Mouse (Mus musculus) gonadal fat pad, adult 2 months (tissue): ENCODE measurements around the gene Med31. TPM values are rescaled to one million over a fixed set of nuclear protein-coding genes. Genes with fewer than 3 reads are reported as not detected.

Experiments
- DNase-seq: peaks from one replicate; pipeline ENCODE4 v3.0.0-alpha.2; 2012; ENCODE audit warnings: low read depth
- polyA plus RNA-seq: library from polyadenylated mRNA; depleted of rRNA; stranded (reverse); fragments of >200 nt; gene quantifications from 2 replicates; pipeline ENCODE4 v1.2.3, GENCODE M21; 2012; rRNA removed

Med31 gene
- 7.7 and 8.5 TPM in 2 replicates for polyA plus RNA-seq

DNA sequence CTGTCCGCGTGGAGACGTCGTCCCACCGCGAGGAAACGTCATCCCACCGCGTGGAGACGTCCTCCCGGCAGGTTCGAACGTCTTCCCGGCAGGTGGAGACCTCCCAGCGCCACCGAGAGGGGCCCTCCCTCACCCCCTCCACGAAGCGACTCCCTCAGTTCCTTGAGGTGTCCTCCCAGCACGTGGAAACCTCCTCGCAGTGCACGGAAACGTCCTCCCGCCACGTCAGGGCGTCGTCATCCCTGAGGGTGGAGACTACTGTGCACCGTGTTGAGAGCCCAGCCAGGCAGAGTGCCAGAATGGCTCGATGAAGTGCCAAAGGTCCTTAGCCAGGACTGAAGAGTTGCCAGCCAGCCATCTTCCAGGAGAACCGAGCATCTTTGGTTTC, at the start of gene Med31:
Gene Med31 (minus strand): TSS at position 183 of the 388 bp plus-strand sequence.
- no peak for DNase-seq

DNA sequence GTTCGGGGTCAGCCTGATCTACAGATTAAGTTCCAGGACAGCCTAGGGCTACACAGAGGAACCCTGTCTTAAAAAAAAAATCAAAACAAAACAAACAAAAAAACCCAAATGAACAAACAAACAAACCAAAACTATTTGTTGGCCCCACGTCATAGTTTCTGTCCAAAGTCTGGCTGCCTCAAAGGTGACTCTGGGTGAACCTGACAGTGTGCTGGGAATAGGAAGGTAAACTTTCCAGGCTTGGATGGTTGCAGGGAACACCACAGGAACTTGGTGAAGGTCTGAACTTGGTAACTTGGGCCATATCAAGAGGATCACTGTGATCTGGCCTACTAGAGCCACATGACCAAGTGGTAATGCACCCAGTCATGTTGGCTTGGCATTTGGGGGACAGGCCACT, 41.0 kb upstream of the Med31 start:
- DNase-seq = no peak

- no peak for DNase-seq
Measured at GRCm38 (mm10) chr11:72255629-72256028, 40.2 kb upstream of the Med31 start.

DNA sequence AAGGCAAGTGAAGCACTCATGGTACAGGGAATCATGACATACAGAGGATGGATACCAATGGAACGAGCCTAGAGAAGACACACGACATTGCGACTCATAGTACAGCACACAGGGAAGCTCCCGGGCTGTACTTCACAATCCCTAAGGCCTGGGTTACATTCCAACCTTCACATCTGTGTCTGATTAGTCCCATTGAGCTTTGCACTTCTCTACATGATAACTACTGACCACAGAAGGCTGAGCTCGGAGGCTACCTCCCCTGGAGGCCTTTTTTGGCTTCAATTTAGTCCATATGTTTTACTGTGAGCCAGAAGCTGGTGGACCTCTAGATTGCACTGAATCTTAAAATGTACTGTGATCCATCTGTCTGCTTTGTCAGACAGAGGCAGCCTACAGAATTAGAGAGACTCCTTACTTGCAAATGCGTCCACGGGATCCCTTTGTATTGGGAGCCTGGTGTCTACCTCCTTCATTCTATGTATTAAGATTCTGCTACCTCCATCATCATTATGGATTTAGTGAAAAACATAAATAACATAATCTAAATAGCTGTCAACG, 29.9 kb upstream of the Med31 start:
- DNase-seq = no peak

GRCm38 (mm10) chr11:72240062-72240860, 24.9 kb upstream of the Med31 start:
- no peak for DNase-seq

DNA sequence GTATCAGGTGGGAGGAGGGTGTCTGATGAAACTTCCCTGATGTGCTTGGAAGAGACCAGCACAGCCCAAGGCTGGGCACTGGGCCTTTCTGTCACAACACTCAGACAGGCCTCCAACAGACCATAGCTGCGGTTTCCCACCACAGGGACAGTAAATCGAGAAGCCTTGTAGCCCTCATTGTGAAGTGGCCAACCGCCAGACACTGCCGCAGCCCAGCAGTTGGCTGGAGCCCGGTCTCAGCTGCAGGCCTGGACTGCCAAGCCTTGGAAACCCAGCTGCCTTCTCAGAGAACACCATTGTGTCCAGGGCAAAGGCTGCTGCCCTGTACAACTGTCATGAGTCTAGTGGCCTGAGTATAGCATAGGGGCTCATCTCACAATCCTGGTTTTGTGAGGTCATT, 18.6 kb upstream of the Med31 start:
- DNase-seq = no peak

DNA sequence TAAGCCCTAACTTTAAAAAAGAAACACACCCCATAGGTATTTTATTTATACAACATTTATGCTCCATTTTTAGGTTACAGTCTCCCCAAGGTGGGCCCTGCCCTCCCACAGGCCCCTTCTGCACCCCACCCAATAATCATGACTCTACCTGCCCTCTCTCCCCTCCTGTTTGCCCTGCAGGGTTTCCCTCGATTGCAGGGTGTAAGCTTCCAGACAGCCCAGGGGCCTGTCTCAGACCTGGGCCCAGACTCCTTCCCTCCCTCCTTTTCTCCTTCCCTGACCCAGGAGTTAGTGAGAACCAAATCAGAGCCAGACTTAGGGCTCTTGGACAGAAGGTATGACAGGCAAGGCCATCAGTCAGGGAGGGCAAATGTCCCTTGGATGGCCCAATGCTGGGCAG, 17.6 kb upstream of the Med31 start:
- DNase-seq = no peak

DNA sequence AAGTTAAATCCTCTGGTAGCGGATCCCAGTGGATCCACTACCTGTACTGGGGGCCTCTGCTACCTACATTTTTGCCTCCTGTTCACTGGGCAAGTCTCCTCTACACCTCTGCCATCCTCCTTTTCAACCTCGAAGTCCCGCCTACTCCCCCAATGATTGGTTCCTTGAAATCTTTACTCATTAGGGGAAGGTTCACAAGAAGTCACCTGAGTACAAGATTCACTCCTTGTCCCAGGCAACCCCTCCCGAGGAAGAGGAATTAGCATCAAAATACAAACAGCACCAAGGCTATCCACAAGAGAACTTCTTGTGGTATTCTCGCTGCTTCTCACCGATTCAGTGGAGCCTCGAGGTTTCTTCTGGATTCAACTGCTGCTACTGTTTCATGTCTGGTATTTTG, 16.7 kb upstream of the Med31 start:
- DNase-seq = no peak

DNA sequence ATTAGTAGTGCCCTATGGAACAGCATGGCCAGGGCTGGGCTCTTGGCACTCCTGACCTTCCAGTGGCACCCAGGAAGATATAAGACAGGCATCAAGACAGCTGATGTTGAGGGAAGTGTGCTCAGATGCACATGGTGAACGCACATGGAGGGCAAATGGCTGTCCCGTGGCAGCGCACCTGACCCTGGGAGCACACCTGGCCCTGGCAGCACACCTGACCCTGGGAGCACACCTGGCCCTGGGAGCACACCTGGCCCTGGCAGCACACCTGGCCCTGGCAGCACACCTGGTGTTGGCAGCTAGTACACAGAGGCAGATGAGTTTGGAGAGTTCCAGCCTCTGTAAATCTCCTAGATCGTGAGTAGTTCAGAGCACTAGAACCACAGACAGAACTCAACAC, 13.1 kb upstream of the Med31 start:
- no peak for DNase-seq

DNA sequence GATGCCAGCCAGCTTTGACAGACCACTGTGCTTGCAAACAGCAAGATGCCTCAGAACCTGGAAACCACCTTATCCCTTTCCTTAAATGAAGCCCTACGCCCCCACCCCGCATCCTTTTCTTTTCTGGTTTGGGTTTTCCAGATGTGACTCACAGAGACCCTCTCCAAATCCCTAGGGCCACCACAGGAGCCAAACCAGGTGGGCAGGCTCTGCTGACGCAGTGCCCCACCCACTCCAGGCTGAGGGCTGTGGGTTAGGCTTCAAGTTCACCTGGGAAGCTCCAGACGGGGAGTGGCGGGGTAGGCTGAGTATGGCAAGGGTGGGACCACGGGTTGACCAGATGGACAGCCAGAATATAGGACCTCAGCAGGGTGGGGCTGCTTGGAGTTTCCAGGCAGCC, 11.5 kb upstream of the Med31 start:
- DNase-seq = no peak

GRCm38 (mm10) chr11:72226020-72226791, 10.8 kb upstream of the Med31 start:
- no peak for DNase-seq

GRCm38 (mm10) chr11:72224865-72225264, 9.5 kb upstream of the Med31 start:
- no peak for DNase-seq

DNA sequence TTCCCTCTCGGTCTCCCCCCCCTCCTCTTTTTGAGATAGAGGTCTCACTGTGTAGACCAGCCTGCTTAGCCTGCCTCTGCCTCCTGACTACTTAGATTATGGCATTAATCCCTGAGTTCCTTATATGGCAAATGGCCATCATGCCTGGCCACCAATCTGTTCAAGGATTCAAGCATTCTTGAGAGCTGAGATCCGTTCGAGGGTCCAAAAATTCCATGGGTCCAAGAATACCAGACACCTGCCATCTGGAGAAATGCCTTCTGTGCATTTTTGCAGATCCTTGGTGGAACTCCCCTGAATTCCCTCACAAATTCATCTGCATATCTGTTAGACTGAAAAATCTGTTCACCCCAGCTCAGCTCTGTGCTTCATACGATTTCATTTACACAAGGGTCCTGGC, 8.0 kb upstream of the Med31 start:
- DNase-seq = no peak

DNA sequence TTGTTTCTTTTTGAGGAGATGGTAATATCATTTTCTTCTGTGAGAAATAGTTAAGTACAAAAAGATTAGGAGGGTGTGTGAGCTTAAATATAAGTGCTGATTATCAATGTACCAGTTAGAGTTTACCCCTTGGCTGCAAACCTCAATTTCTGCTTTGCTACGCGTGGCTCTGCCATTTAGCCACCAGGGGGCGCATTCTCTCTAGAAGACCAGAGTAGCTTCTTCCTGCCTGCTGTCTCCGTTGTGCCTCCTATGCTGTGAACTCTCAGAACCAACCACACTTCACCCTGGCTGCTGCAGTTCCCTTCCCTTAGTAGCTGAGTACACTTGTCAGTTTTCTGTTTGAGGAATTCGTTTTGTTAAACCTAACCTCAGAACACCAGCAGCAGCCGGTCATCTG, 5.9 kb upstream of the Med31 start:
- no peak for DNase-seq

GRCm38 (mm10) chr11:72217116-72217515, 1.7 kb upstream of the Med31 start:
- DNase-seq = no peak

- DNase-seq = no peak
Measured at GRCm38 (mm10) chr11:72214591-72215409, 592 bp downstream of the Med31 start.

- DNase-seq = no peak
Measured at GRCm38 (mm10) chr11:72207834-72208377, 7.5 kb downstream of the Med31 start.

GRCm38 (mm10) chr11:72207204-72207833, 8.1 kb downstream of the Med31 start, which contains the start of the genes 4933427D14Rik and Txndc17:
Gene 4933427D14Rik, minus strand, starts transcription at chr11:72207459.
Gene Txndc17, plus strand, starts transcription at chr11:72207547.
- DNase-seq = no peak

DNA sequence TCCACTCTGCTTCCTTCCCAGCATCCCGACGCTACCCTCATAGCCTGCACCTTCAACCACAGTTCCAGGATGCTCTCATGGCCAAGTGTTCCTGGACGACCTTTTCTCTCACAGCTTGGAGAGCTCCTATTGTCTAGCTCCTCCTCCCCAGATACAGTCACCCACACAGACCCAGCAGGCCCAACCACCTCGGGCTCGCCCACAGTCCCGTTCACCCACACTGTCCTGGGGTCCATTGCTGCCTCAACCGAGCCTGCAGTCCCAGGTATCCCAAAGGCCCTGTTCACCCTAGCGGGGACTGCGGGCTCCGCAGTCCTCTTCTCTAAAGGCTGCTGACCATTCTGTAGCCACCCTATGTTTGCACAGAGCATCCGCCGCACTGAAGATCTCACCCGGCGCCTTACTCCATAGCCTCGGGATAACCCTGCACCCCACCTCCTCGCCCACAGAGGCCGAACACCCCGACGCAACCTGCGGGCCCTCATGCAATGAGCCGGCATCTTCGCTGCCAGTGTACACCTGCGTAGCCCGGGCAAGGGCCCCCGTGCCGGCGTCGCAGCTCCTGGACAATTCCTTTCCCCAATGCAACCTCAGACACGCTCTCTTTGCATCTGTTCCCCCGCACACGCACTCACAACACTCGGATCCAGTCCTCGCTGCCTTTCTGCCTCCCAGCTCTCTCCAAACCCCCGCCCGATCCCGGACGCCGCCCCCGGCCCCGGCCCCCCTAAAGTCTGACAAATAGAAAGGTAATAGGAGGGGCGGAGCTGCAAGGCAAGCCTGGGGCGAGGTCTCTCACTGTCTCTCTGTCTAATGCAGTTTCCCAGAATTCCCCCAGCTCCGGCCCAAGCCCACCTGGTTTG, 8.8 kb downstream of the Med31 start, which contains the start of gene Gm43951:
Gene Gm43951 (minus strand): TSS at position 500 of the 863 bp plus-strand sequence.
- no peak for DNase-seq

DNA sequence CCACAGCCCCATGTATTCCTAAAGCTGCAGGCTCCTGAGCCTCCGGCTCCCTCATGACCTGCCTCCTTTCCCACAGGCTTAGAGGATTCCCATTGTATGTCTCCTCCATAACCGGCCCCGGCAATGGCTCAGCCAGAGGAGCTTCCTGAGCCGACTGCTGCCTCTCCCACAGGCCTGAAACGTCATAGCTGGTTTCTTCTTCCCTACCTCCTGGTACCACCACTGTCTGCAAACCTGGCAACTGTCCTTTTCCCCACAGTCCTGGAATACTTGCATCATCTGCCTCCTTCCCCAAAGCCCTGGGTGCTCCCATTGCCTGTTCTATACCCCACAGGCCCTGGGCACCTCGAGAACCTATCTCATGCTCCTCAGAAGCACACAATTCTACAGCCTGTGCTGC, 10.1 kb downstream of the Med31 start:
- no peak for DNase-seq
